Mouse (Mus musculus): ENCODE data around the gene Peli3. TPM values are rescaled to one million over a fixed set of nuclear protein-coding genes. Genes with fewer than 3 reads are reported as not detected.

Peli3 gene
- polyA plus RNA-seq, 1 experiment = not detected

DNA sequence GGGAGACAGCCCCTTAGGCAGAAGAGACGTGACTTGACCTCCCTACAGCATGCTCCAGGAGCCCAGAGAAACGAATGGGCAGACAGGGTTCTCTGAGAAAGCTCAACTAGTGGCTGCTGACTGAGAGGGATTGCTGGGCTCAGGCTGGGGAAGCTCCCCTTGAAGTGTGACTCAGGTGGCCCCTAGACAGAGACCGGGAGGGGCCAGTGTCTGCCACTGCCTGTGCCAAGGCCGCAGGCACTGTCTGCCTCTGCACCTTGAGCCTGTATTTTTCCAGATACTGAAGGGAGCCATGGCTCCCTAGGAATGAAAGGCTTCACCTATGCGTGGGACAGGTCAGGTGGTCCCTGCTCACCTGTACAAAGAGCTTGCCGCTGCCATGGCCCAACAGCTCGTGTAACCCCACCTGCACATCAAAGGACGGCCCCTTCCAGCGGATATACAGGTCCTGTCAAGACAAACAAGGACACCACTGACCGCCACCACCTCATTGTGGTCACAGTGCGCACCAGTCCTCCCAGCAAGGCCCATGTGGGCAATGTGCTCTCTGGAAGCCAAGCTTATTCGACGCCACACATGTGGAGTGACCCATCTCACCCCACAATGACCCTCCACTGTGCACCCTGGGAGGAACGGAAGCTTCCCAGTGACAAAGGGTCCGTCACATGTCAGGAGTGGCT, 26.9 kb downstream of the Peli3 start:
- no peaks in the 10 kb centered on the region for H3K9me3 ChIP-seq (ENCODE audit: control insufficient read depth, low read length)
- H3K36me3 ChIP-seq (ENCODE audit: control insufficient read depth) = peaks cover 93% of the 10 kb centered on the region
- peaks cover 15% of the 10 kb centered on the region for H3K4me1 ChIP-seq (ENCODE audit: control insufficient read depth)
- no peak overlapping the region for H3K4me3 ChIP-seq (replicated peaks)
- H3K27me3 ChIP-seq (ENCODE audit: control insufficient read depth) = no peaks in the 10 kb centered on the region
- TF ChIP-seq GATA1 (IDR thresholded peaks at IDR 0.05; ENCODE audit: low read length) (no peak), TAL1 (IDR thresholded peaks at IDR 0.05; ENCODE audit: low read length) (no peak)

DNA sequence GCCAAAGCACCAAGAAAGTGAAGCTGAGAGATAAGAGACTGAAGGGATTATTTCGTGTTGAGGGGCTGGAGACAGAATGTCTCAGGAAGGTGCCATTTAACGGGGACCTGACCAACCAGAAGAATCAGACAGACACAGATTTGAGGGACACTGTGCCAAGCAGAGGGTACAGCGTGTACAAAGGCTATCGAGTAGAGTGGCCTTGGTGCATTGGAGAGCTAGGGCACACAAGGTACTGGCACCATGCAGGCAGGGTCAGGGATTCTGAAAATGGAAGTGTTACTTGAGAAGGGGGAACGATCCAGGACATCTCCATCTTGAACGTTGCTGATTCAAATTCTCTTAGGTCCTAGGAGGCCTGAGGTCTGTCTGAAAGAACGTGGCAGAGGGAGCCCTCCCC, 33.6 kb downstream of the Peli3 start:
- no peak for TF ChIP-seq GATA1 (IDR thresholded peaks at IDR 0.05; ENCODE audit: low read length)
- TF ChIP-seq TAL1 (IDR thresholded peaks at IDR 0.05; ENCODE audit: low read length) = no peak
- peaks cover 69% of the 10 kb centered on the region for H3K36me3 ChIP-seq (ENCODE audit: control insufficient read depth)
- H3K9me3 ChIP-seq (ENCODE audit: control insufficient read depth, low read length) = no peaks in the 10 kb centered on the region
- no peaks in the 10 kb centered on the region for H3K27me3 ChIP-seq (ENCODE audit: control insufficient read depth)
- no peak overlapping the region for H3K4me3 ChIP-seq (replicated peaks)
- peaks cover 24% of the 10 kb centered on the region for H3K4me1 ChIP-seq (ENCODE audit: control insufficient read depth)

DNA sequence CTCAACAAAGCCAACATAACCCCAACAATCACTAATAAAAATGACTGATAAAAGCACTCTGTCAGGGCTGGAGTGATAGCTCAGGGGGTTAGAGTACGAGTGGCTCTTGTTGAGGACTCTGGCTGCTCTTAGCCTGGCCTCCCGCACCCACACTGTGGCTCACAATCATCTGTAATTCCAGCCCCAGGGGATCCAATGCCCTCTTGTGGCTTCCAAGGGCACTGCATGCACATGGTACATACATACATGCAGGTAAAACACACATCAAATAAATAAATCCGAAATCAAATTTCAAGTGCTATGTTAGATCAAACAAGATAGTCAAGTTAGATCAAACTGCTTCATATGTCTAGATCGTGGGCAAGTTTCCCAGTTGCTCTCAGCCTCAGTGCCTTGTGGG, 34.8 kb downstream of the Peli3 start:
- H3K9me3 ChIP-seq (ENCODE audit: control insufficient read depth, low read length) = no peaks in the 10 kb centered on the region
- H3K27me3 ChIP-seq (ENCODE audit: control insufficient read depth) = no peaks in the 10 kb centered on the region
- H3K36me3 ChIP-seq (ENCODE audit: control insufficient read depth) = peaks cover 58% of the 10 kb centered on the region
- TF ChIP-seq GATA1 (IDR thresholded peaks at IDR 0.05; ENCODE audit: low read length) (no peak), TAL1 (IDR thresholded peaks at IDR 0.05; ENCODE audit: low read length) (no peak)
- no peak overlapping the region for H3K4me3 ChIP-seq (replicated peaks)
- H3K4me1 ChIP-seq (ENCODE audit: control insufficient read depth) = peaks cover 18% of the 10 kb centered on the region

DNA sequence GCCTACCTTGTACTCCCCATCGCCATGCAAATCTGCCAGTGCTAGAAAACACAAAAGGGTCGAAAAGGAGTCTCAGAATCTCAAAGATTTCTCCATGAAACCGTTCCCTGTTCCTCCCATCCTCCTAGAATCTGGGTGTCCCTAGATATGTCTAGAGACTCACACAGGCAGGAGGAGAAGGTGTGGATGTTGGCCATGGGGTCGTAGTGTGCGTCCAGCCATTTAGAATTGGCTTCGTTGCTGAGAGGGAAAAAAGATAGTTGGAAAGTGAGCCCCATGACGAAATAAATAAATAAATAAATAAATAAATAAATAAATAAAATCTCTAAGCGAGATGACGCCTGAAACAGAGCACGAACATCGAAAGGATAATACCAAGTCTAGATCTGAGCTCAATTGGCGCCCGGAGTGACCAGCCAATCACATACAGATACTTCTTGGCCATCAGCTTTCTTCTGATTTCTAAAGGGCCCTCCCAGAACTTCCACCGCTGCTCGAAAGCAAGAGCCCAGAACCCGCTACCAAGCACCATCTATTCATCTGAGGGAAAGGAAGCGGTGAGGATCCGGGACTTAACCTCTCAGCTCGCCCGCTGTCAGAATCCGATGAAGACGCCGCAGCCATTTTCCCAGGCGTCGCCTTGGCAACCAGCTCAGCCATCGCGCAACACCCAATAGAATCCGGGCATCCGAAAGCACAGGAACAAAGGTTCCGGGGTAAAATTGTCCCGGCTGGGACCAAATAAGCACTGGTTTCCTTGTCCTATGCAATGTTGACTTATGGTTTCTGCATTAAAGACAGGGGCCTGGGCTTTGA, 36.7 kb downstream of the Peli3 start, which contains the start of gene Bbs1:
Bbs1 (minus strand) TSS at position 650 of the 816 bp plus-strand sequence.
- no peaks in the 10 kb centered on the region for H3K27me3 ChIP-seq (ENCODE audit: control insufficient read depth)
- H3K36me3 ChIP-seq (ENCODE audit: control insufficient read depth) = peaks cover 45% of the 10 kb centered on the region
- no peaks in the 10 kb centered on the region for H3K9me3 ChIP-seq (ENCODE audit: control insufficient read depth, low read length)
- TF ChIP-seq TAL1 (IDR thresholded peaks at IDR 0.05; ENCODE audit: low read length) = no peak
- no peak for TF ChIP-seq GATA1 (IDR thresholded peaks at IDR 0.05; ENCODE audit: low read length)
- peaks cover 10% of the 10 kb centered on the region for H3K4me1 ChIP-seq (ENCODE audit: control insufficient read depth)
- peak within 1 kb of the TSS; percentile 83 for H3K4me3 ChIP-seq (replicated peaks)

DNA sequence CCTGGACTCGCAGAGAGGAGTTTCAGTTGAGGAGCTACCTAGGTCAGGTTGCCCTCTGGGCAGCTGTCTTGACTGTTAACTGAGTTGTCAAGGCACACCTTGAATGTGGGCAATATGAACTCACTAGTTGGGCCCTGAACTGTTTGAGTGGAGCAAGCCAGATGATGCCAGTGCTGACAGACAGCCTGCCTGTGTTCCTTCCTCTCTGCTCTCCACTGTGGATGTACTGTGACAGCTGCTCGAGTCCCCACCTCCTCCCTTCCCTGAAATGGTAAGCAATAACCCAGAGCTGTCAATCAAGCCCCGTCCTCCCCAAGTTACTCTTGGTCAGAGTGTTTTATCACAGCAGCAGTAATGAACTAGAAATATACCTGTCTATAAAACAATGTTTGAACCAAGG, 43.0 kb downstream of the Peli3 start:
- H3K4me3 ChIP-seq (replicated peaks) = no peak overlapping the region
- H3K36me3 ChIP-seq (ENCODE audit: control insufficient read depth) = peaks cover 14% of the 10 kb centered on the region
- TF ChIP-seq TAL1 (IDR thresholded peaks at IDR 0.05; ENCODE audit: low read length) (no peak), GATA1 (IDR thresholded peaks at IDR 0.05; ENCODE audit: low read length) (no peak)
- no peaks in the 10 kb centered on the region for H3K9me3 ChIP-seq (ENCODE audit: control insufficient read depth, low read length)
- peaks cover 12% of the 10 kb centered on the region for H3K4me1 ChIP-seq (ENCODE audit: control insufficient read depth)
- H3K27me3 ChIP-seq (ENCODE audit: control insufficient read depth) = no peaks in the 10 kb centered on the region

DNA sequence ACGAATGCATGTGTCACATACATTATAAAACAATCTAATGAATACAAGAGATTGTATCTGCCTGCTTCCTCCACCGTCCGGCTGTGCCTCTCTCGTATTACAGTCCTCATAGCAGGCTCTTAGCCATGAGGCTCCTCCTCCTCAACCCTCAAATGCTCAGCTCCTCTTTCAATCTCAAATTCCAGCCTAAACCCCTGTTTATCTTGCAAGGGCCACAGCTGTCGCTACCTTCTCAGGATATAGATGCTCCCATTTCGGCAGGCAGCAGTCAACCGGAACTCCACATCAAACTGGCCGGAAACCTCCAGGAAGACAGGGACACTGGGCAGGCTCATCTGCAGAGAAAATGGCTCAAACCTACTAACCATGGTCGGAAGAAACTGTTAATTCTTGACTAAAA, 44.0 kb downstream of the Peli3 start:
- TF ChIP-seq GATA1 (IDR thresholded peaks at IDR 0.05; ENCODE audit: low read length) = no peak
- TF ChIP-seq TAL1 (IDR thresholded peaks at IDR 0.05; ENCODE audit: low read length) = no peak
- Histone ChIP-seq H3K4me3 (replicated peaks) (no peak overlapping the region), H3K36me3 (ENCODE audit: control insufficient read depth) (peaks cover 14% of the 10 kb centered on the region), H3K4me1 (ENCODE audit: control insufficient read depth) (peaks cover 16% of the 10 kb centered on the region), H3K9me3 (ENCODE audit: control insufficient read depth, low read length) (no peaks in the 10 kb centered on the region), H3K27me3 (ENCODE audit: control insufficient read depth) (no peaks in the 10 kb centered on the region)

DNA sequence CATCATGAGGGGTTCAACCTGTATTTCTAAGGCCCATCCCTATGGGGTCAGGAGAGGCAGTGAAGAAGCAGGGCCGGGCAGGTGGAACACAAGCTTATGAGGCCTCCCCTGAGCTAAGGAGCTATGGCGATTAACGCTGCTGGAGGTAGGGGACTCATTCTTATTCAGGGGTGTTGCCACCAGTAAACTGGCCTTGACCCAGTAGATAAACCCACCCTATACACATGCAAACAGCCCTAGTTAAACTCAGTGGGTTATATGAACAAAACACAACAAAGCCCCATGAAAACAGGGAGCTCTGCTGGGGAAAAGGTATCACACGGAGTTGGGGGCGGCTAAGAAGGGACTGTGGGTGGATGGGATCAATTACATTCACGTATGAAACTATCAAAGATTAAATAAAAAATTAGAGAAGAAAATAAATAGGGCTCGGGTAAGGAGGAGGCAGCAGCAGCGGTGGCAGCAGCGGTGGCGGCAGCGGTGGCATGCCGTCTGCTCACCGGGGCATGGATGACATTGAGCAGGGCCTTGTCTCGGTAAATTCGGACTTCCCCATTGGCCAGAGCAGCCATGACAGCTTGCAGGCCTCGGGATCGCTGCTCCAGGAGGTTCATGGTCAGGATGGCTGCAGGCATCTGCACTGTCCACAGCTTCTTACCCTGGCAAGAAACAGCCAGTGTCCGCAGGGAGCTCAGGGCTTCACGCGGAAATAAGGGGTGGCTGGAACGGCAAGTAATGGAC, 46.0 kb downstream of the Peli3 start:
- Histone ChIP-seq H3K4me3 (replicated peaks) (no peak overlapping the region), H3K27me3 (ENCODE audit: control insufficient read depth) (no peaks in the 10 kb centered on the region), H3K36me3 (ENCODE audit: control insufficient read depth) (peaks cover 22% of the 10 kb centered on the region), H3K9me3 (ENCODE audit: control insufficient read depth, low read length) (no peaks in the 10 kb centered on the region), H3K4me1 (ENCODE audit: control insufficient read depth) (peaks cover 33% of the 10 kb centered on the region)
- TF ChIP-seq TAL1 (IDR thresholded peaks at IDR 0.05; ENCODE audit: low read length) = no peak
- no peak for TF ChIP-seq GATA1 (IDR thresholded peaks at IDR 0.05; ENCODE audit: low read length)

DNA sequence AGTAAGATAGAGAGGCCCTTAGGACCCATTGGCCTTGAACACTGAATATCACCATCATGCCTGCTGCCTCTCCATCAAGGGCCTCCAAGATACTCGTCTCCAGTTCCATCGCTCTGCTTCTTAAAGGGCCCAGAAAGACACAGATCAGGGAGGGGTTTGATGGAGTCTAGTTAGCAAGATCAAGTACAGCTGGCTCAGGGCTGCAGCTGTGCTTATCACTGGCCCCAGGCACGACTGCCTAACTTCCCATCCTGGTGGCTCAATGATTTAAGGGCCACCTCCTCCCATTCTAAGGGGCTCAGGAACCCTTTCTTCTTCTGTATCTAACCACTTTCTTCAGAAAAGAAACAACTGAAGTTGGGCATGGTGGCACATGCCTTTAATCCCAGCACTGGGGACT, 51.1 kb downstream of the Peli3 start:
- Histone ChIP-seq H3K4me3 (replicated peaks) (peak overlapping the region; percentile 17), H3K9me3 (ENCODE audit: control insufficient read depth, low read length) (no peaks in the 10 kb centered on the region), H3K4me1 (ENCODE audit: control insufficient read depth) (peaks cover 54% of the 10 kb centered on the region), H3K36me3 (ENCODE audit: control insufficient read depth) (peaks cover 40% of the 10 kb centered on the region), H3K27me3 (ENCODE audit: control insufficient read depth) (no peaks in the 10 kb centered on the region)
- peak; percentile 71 for TF ChIP-seq GATA1 (IDR thresholded peaks at IDR 0.05; ENCODE audit: low read length)
- TF ChIP-seq TAL1 (IDR thresholded peaks at IDR 0.05; ENCODE audit: low read length) = peak; percentile 81

DNA sequence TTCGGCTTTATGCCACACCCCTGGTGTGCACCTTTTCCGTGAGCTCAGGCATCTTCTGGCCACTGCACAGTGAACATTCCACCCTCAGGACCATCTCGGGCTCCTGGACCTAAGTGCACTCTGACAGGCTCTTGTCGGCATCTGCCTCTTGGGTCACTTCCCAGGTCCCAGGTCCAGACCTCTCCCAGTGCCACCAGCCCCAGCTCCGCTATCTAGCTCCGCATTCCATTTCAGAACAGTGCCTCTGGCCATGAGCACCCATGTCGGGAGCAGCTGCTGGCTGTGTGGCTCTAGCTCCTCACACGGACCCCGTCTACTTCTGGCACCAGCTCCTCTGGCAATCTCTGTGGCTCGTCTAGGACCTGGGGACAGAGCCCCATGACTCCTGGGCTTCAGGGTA, 53.1 kb downstream of the Peli3 start:
- Histone ChIP-seq H3K36me3 (ENCODE audit: control insufficient read depth) (peaks cover 50% of the 10 kb centered on the region), H3K27me3 (ENCODE audit: control insufficient read depth) (no peaks in the 10 kb centered on the region), H3K4me1 (ENCODE audit: control insufficient read depth) (peaks cover 55% of the 10 kb centered on the region), H3K9me3 (ENCODE audit: control insufficient read depth, low read length) (no peaks in the 10 kb centered on the region), H3K4me3 (replicated peaks) (no peak overlapping the region)
- TF ChIP-seq GATA1 (IDR thresholded peaks at IDR 0.05; ENCODE audit: low read length) (no peak), TAL1 (IDR thresholded peaks at IDR 0.05; ENCODE audit: low read length) (no peak)

All from erythroblast, embryonic 14.5 days (primary cell).